Mouse (Mus musculus) heart, embryonic 12.5 days (tissue): ENCODE data around the gene Scrg1. TPM values are rescaled to one million over a fixed set of nuclear protein-coding genes. Genes with fewer than 3 reads are reported as not detected.
A peak's percentile ranks its signal among the peaks of the same experiment; 100 is the strongest.
"Not testable (repeated sequence)": the region's sequence is repeated elsewhere in the genome, so short reads cannot be mapped to it uniquely, and the experiment has no call there.

Source experiments
- ATAC-seq: fragments of 200-750 bp; cut with Nextera tagmentation; 2 replicates; pipeline ENCODE4 v1.8.0; 2017; ENCODE audit warnings: moderate TSS enrichment, moderate library complexity; ENCODE audit not compliant: insufficient number of reproducible peaks, low FRiP score
- H3K27ac ChIP-seq: fragments of 300-500 bp; sonication (generic); 2 replicates; pipeline ENCODE4 v1.5.1; 2016; ENCODE audit warnings: mild to moderate bottlenecking, moderate library complexity; ENCODE audit not compliant: poor library complexity, severe bottlenecking
- H3K27me3 ChIP-seq: fragments of 300-500 bp; sonication (generic); replicated peaks from 2 replicates; pipeline ENCODE4 v1.6.1; 2016; ENCODE audit warnings: mild to moderate bottlenecking, moderate library complexity
- H3K36me3 ChIP-seq: fragments of 300-500 bp; sonication (generic); 2 replicates; pipeline ENCODE4 v1.6.1; 2016; ENCODE audit warnings: mild to moderate bottlenecking, moderate library complexity
- H3K4me1 ChIP-seq: fragments of 300-500 bp; sonication (generic); replicated peaks from 2 replicates; pipeline ENCODE4 v1.6.1; 2016; ENCODE audit warnings: mild to moderate bottlenecking
- H3K4me2 ChIP-seq: fragments of 300-500 bp; sonication (generic); 2 replicates; pipeline ENCODE4 v1.6.1; 2016; ENCODE audit warnings: mild to moderate bottlenecking, moderate library complexity
- H3K4me3 ChIP-seq: fragments of 300-500 bp; sonication (generic); 2 replicates; pipeline ENCODE4 v1.5.1; 2016; ENCODE audit warnings: mild to moderate bottlenecking
- H3K9ac ChIP-seq: fragments of 300-500 bp; sonication (generic); 2 replicates; pipeline ENCODE4 v1.6.1; 2016; ENCODE audit warnings: mild to moderate bottlenecking, moderate library complexity
- H3K9me3 ChIP-seq: fragments of 300-500 bp; sonication (generic); replicated peaks from 2 replicates; pipeline ENCODE4 v1.6.1; 2016; ENCODE audit warnings: mild to moderate bottlenecking, moderate library complexity
- WGBS: fragments of 180-500 bp; shearing (Covaris S2); methylation state at CpG from one replicate; pipeline ENCODE4 v1.1.7; 2016; 5-methylcytosine and 5-hydroxymethylcytosine counted together
- polyA plus RNA-seq: library from polyadenylated mRNA; unstranded; fragments of >200 nt; fragmentation: Nextera tagmentation; extraction: Ambion mirVana; gene quantifications from 2 replicates; pipeline ENCODE4 v1.2.1, GENCODE M21; 2016

Scrg1 gene
- polyA plus RNA-seq, 1 experiment from 2014 or later, result 1.6 TPM

GRCm38 (mm10) chr8:57487441-57488155, 31.9 kb downstream of the Scrg1 start, which contains the start of gene Sap30:
TSS of gene Sap30 (minus strand) at chr8:57487860.
- WGBS, result under 1% methylated on average over 66 of the region's 66 CpGs
- Histone ChIP-seq H3K4me3 (peak within 1 kb of the TSS; percentile 87), H3K9ac (peak within 1 kb of the TSS; percentile 95), H3K36me3 (peaks cover 9% of the 10 kb centered on the region), H3K27ac (peak within 1 kb of the TSS; percentile 97), H3K27me3 (no peaks in the 10 kb centered on the region), H3K4me1 (peaks cover 5% of the 10 kb centered on the region), H3K4me2 (peak within 1 kb of the TSS; percentile 69), H3K9me3 (no peaks in the 10 kb centered on the region)
- ATAC-seq, result peak; percentile 97

GRCm38 (mm10) chr8:57488312-57488765, 32.6 kb downstream of the Scrg1 start:
- no peaks in the 10 kb centered on the region for H3K9me3 ChIP-seq
- H3K27ac ChIP-seq, result peak overlapping the region; percentile 97
- peak; percentile 73 for ATAC-seq
- H3K27me3 ChIP-seq, result no peaks in the 10 kb centered on the region
- peak overlapping the region; percentile 78 for H3K9ac ChIP-seq
- peaks cover 5% of the 10 kb centered on the region for H3K4me1 ChIP-seq
- peaks cover 7% of the 10 kb centered on the region for H3K36me3 ChIP-seq
- H3K4me3 ChIP-seq, result peak overlapping the region; percentile 87
- under 1% methylated on average over 25 of the region's 25 CpGs for WGBS
- peak overlapping the region; percentile 69 for H3K4me2 ChIP-seq

DNA sequence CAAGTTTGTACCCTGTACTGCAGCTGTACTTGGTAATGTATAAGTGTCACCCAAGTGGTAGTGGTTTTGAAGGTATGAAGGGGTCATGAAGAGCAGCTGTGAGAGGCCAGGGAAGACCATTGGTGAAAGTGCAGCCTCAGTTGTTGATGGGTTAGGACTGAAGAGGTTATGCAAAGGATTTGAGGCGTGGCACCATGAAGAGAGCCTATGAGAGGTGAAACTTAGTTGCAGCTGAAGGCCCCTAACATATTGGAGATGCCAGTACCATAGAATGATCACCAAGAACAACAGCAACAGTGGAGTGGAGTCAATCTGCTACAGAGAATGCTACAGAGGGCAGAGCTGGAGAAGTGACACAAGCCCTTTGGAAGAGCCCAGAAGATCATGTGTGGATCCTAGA, 33.6 kb downstream of the Scrg1 start:
- ATAC-seq, result no peak
- WGBS, result 94% methylated on average over 1 of the region's 1 CpGs
- Histone ChIP-seq H3K27me3 (no peaks in the 10 kb centered on the region), H3K27ac (0 out of 2 replicates have a peak overlapping the region, but pooled peaks have one; percentile 97), H3K36me3 (peaks cover 3% of the 10 kb centered on the region; the same call in 1 of the 2 replicates), H3K4me1 (peaks cover 5% of the 10 kb centered on the region), H3K9me3 (no peaks in the 10 kb centered on the region), H3K4me3 (no peak overlapping the region), H3K9ac (no peak overlapping the region), H3K4me2 (peak overlapping the region; percentile 69; the same call in 1 of the 2 replicates)

DNA sequence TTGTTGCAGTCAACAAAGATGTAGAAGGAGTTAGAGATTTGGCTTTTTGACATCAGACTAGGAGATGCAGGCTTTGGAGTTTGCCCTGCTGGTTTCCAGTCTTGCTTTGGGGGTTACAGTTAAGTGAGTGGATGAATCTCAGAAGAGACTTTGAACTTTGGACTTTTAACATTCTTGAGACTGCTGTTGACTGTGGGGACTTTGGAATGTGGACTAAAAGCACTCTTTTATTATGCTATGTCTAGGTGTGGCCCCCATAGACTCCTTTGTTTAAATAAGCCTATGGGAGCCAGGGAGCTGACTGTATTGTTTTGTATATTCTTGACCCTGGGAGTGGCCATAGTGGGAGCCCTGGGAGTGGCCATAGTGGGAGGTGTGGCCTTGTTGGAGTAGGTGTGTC, 34.2 kb downstream of the Scrg1 start:
- no peak overlapping the region for H3K4me3 ChIP-seq
- ATAC-seq, result no peak

GRCm38 (mm10) chr8:57491873-57492272, 36.1 kb downstream of the Scrg1 start:
- H3K4me2 ChIP-seq, result no peak overlapping the region
- 81% methylated on average over 4 of the region's 4 CpGs for WGBS
- H3K27me3 ChIP-seq, result no peaks in the 10 kb centered on the region
- H3K9ac ChIP-seq, result no peak overlapping the region
- no peaks in the 10 kb centered on the region; the same call in 1 of the 2 replicates for H3K4me1 ChIP-seq
- H3K36me3 ChIP-seq, result peaks cover 13% of the 10 kb centered on the region
- H3K9me3 ChIP-seq, result no peaks in the 10 kb centered on the region
- ATAC-seq, result no peak
- no peak overlapping the region for H3K4me3 ChIP-seq
- H3K27ac ChIP-seq, result no peak overlapping the region

More for the DNA sequence above, 34.2 kb downstream of the Scrg1 start:
- Histone ChIP-seq H3K4me1 (peaks cover 5% of the 10 kb centered on the region), H3K9me3 (no peaks in the 10 kb centered on the region), H3K4me2 (no peak overlapping the region), H3K36me3 (peaks cover 7% of the 10 kb centered on the region), H3K27me3 (no peaks in the 10 kb centered on the region), H3K27ac (no peak overlapping the region), H3K9ac (no peak overlapping the region)

DNA sequence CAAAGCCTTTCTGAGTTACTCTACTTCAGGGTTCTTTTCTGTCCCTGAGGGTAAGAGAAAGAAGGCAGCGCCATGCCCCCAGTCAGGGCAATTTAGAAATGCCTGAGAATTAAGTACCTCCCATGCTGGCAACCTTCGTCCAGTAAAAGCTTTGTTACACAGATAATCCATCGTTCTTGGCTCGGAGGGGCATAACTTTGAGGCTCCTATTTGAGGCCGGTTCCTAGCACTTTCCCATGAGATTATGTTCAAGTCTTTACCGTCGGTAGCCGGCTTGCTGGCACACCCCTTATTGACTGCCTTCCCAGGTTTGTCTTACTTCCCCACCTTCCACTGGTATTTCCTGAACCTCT, 42.7 kb downstream of the Scrg1 start:
- Histone ChIP-seq H3K27ac (no peak overlapping the region), H3K4me1 (peaks cover 10% of the 10 kb centered on the region; the same call in 1 of the 2 replicates), H3K4me2 (no peak overlapping the region), H3K27me3 (no peaks in the 10 kb centered on the region), H3K9me3 (peaks cover 3% of the 10 kb centered on the region; the same call in 1 of the 2 replicates), H3K4me3 (no peak overlapping the region), H3K36me3 (peaks cover 10% of the 10 kb centered on the region), H3K9ac (no peak overlapping the region)
- ATAC-seq, result no peak
- WGBS, result 74% methylated on average over 8 of the region's 8 CpGs

DNA sequence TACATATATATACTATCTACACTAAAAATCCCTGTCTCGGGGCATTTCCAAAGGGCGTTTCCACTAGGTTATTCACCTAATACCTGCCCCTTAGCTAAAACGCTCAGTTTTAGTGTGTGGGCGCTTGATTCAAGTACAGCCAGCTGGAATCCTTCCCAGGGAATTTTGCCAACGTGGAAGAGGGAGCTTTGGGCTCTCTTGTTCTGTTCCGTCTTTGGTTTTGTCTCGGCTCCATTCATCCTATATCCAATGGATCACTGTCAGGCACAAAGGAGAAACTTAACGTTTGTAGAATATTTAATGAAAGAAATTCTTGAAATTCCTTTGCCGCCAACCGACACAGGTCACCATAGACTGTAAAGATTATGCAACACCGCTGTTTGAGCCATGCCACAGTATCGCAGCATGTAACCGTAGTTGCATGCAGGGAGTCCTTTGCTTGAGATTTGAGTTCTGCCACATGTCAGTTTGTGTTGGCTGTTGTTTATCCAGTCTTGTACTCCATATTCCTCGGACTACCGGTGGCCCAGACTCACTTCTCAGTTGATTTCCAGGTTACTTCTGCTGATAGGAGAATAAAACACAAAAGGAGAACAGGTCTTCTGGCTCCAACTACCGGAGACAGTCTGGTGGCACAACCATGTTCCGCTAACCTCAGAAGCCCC, 43.3 kb downstream of the Scrg1 start:
- Histone ChIP-seq H3K9ac (no peak overlapping the region), H3K27me3 (no peaks in the 10 kb centered on the region), H3K9me3 (peaks cover 3% of the 10 kb centered on the region; the same call in 1 of the 2 replicates), H3K36me3 (peaks cover 10% of the 10 kb centered on the region), H3K4me1 (peaks cover 10% of the 10 kb centered on the region; the same call in 1 of the 2 replicates), H3K4me3 (no peak overlapping the region), H3K4me2 (no peak overlapping the region), H3K27ac (no peak overlapping the region)
- 63% methylated on average over 17 of the region's 17 CpGs for WGBS
- ATAC-seq, result no peak

GRCm38 (mm10) chr8:57503641-57504040, 47.9 kb downstream of the Scrg1 start:
- Histone ChIP-seq H3K9me3 (peaks cover 3% of the 10 kb centered on the region; the same call in 1 of the 2 replicates), H3K4me2 (no peak overlapping the region), H3K36me3 (peaks cover 6% of the 10 kb centered on the region), H3K4me1 (peaks cover 7% of the 10 kb centered on the region; the same call in 1 of the 2 replicates), H3K27me3 (no peaks in the 10 kb centered on the region), H3K9ac (no peak overlapping the region), H3K4me3 (no peak overlapping the region), H3K27ac (no peak overlapping the region)
- 52% methylated on average over 5 of the region's 5 CpGs for WGBS
- no peak for ATAC-seq

DNA sequence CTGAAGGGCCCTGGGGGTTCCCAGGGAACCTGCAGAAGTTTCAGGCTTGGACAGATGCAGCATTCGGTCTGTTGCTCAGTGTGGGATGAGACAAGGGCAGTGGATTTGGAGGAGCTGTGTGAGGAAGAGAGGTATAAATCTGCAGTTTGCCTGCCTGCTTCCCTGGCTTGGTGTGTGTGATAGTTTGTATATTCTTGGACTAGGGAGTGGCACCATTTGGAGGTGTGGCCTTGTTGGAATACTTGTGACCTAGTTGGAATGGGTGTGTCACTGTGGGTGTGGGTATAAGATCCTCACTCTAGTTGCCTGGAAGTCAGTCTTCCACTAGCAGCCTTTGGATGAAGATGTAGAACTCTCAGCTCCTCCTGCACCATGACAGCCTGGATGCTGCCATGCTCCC, 49.8 kb downstream of the Scrg1 start:
- not testable (repeated sequence) for H3K36me3 ChIP-seq, H3K4me2 ChIP-seq, ATAC-seq, H3K27ac ChIP-seq, H3K9ac ChIP-seq, H3K9me3 ChIP-seq, H3K4me3 ChIP-seq, H3K27me3 ChIP-seq, H3K4me1 ChIP-seq
- WGBS, result 69% methylated on average over 1 of the region's 1 CpGs

DNA sequence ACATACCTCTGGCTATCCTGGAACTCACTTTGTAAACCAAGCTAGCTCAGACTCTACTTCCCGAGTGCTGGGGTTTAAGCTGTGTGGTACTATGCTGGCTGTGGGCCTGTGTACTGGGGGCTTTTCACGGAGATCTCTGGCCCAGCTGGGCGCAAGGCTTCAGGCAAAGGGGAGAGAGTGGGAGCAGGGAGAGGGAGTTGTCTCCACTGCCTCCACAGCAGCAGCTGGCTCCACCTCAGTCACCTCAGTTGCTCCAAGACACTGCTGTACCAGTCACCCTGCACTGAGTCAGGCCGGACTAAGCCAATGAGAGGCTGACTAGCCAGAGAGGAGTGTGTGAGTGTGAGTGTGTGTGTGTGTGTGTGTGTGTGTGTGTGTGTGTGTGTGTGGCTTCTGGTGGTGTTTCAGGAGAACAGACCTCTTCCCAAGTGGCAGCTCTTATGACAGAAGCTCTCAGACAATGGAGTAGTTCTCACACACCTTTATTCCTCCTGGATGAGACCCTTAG, 51.9 kb downstream of the Scrg1 start:
- Histone ChIP-seq H3K9me3 (peaks cover 3% of the 10 kb centered on the region; the same call in 1 of the 2 replicates), H3K4me2 (no peak overlapping the region), H3K27ac (no peak overlapping the region), H3K36me3 (peaks cover 6% of the 10 kb centered on the region), H3K4me3 (no peak overlapping the region), H3K9ac (no peak overlapping the region), H3K4me1 (peaks cover 4% of the 10 kb centered on the region), H3K27me3 (no peaks in the 10 kb centered on the region)
- no peak for ATAC-seq
- 81% methylated on average over 4 of the region's 4 CpGs for WGBS

DNA sequence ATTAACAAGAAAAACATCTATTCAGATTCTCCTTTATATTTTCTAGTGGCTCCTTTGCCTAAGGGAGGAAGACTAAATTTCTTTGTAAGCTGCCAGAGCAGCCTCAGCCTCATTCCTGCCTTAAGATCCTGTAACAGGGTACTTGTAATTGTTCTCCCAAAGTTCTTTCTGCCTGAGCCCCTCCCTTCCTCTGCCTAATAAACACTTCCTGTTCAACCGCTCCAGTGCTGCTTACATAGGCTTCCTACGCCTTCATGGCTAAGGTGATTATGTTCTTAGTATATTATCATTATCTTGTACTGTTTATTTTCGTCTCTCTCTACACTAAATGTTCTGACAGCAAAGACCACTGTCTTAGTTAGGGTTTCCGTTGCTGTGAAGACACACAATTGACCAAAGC, 52.9 kb downstream of the Scrg1 start:
- peaks cover 7% of the 10 kb centered on the region for H3K4me1 ChIP-seq
- ATAC-seq, result no peak
- no peaks in the 10 kb centered on the region for H3K9me3 ChIP-seq
- no peaks in the 10 kb centered on the region for H3K27me3 ChIP-seq
- no peak overlapping the region for H3K27ac ChIP-seq
- H3K9ac ChIP-seq, result no peak overlapping the region
- H3K4me3 ChIP-seq, result no peak overlapping the region
- no peak overlapping the region for H3K4me2 ChIP-seq
- WGBS, result 78% methylated on average over 4 of the region's 4 CpGs
- H3K36me3 ChIP-seq, result peaks cover 12% of the 10 kb centered on the region
